Mouse (Mus musculus): Measurements from ENCODE around the gene Gm49403.

GRCm38 (mm10) chr19:8848356-8848755 lies 35.4 kb upstream of the Gm49403 start:
- TF ChIP-seq POLR2A (IDR thresholded peaks at IDR 0.05; ENCODE audit: insufficient read depth, low read depth, low read length) (no peak), CTCF (IDR thresholded peaks at IDR 0.05; ENCODE audit: insufficient read depth, low read depth, low read length) (no peak)
